Mouse (Mus musculus) 3T3-L1 (cell line): ENCODE data around the gene Gli2.

Experiments used
- DNase-seq: peaks from one replicate; pipeline ENCODE4 v3.0.0-alpha.2; 2015; ENCODE audit warnings: low read depth, low spot score

The Gli2 gene

GRCm38 (mm10) chr1:118941336-118941735 is 112.1 kb downstream of the Gli2 start:
- peak; percentile 59 for DNase-seq

- peak; percentile 30 for DNase-seq
Measured at GRCm38 (mm10) chr1:118940269-118940840, 113.1 kb downstream of the Gli2 start.

GRCm38 (mm10) chr1:118938206-118938605 is 115.2 kb downstream of the Gli2 start:
- DNase-seq: peak; percentile 47

GRCm38 (mm10) chr1:118936108-118936507 is 117.3 kb downstream of the Gli2 start:
- no peak for DNase-seq

DNA sequence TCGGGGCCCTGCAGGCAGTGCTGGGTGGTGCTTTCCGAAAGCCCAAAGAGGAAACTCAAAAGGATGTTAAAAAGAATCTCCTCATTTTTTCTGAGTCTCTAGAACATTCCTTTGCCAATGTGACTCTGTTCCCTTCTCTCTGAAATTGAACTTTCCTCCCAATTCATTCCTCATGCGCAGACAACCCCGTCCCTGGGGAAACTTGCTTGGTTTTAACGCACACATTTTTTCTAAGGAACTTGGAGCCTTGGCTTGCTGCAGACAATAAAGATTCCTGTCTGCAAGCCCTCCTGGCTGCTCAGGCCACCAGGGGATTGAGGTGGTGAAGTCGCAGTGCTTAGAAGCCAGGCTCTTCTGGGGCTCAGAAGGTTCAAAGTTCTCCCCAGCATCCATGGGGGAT is 117.9 kb downstream of the Gli2 start:
- peak; percentile 78 for DNase-seq

- DNase-seq: no peak
Measured at GRCm38 (mm10) chr1:118932167-118932566, 121.3 kb downstream of the Gli2 start.

GRCm38 (mm10) chr1:118927543-118928354 is 125.7 kb downstream of the Gli2 start:
- no peak for DNase-seq

DNA sequence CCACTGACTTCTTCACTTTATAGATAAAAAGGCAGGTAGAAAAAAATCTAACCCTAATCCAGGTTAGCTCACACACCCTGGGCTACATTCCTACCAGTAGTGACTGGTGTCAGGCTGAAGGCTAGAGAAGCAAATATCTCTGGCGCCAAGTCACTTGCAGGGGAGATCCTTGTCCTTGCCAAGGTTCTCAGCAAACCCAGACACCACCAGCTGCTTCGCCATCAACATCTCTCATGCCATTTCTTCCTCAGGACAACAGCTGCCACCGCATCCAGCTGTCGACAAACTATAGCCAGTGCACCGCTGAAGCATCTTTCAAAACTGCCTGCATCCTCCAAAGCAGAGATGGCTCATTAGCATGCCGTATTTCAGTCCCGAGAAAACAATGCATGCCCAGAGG is 126.9 kb downstream of the Gli2 start:
- no peak for DNase-seq

- DNase-seq: no peak
Measured at GRCm38 (mm10) chr1:118922189-118922588, 131.2 kb downstream of the Gli2 start.

DNA sequence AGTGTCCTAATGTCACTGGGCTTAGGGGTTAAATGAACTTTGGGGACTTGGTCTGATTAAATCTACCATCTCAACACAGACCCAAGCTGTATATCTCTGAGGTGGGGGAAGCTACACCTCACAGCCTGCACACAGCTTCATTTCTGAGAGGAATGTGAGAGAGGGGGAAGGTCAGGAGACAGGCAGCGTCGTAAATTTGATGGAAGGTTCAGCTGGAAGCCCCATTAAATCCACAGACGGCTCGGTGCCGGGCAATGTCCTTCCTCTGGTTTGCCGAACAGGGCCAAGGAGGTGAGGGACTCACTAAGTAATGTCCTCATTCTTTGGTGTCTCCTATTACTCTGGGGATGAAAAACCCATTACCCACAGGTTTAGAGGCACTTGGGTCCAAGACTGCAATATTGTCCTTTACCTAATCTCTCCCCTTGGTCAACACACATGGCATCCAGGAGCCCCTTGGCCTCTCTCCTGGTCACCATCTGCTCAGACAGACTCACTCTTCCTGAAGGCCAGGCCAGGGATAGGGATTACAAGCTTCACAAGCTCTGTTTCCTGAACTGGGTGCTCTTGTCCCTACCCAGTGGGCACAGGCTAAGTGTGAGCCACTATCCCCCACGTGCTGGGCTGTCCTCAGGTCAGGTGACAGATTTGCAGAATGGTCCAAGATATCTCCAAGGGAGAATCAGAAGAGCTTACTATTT is 135.7 kb downstream of the Gli2 start:
- DNase-seq: no peak

- DNase-seq: peak; percentile 47
Measured at GRCm38 (mm10) chr1:118916477-118917075, 136.8 kb downstream of the Gli2 start.

GRCm38 (mm10) chr1:118913414-118914385 is 139.7 kb downstream of the Gli2 start:
- DNase-seq: no peak

DNA sequence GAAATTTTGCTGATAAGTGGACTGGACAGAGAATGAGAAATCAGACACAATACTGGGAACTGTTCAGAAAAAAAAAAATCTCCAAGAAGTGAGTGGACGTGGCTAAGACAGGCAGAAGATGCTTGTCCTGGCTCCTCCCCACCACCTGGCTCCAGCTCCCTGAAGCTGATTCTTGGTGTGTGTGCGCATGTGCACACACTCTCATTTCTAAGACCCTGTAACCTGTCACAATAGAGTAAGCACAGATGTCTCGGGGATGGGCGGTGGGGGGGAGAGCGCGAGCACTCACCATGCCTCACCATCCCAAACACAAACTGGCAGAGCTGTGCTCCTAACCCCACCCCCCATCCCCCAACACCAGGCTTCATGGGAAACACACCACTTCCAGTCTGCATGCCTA is 140.5 kb downstream of the Gli2 start:
- no peak for DNase-seq

DNA sequence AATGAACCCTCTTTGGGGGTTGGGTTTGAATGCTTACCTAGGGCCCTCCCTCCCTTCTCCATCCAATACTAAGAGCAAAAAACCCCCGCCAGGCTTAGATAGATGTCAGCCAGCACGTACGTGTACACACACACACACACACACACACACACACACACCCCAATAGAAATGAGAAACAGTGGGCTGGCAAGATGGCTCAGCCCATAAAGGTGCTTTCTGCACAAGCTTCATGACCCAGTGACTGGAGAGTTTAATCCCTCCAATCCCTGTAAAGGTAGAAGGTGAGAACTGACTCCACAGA is 142.0 kb downstream of the Gli2 start:
- no peak for DNase-seq

- no peak for DNase-seq
Measured at GRCm38 (mm10) chr1:118910693-118911426, 142.6 kb downstream of the Gli2 start.

DNA sequence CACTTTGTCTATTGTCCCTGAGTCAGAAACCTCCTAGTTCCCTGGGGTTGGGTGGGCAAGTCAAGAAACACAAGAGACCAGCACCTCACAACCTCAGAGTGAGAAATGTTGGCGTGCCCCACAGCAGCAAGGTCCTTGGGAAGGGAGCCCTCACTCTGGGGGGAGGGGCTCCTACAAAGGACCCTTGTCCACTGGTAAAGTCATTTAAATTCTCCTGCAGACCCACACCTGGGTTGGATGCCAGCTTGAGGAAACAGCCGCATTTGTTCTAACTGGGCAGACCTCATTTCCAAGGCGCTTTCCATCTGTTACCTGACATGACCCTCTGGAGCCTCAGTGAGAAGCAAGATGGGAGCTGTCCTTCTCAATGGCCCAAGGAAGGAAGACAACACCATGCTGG is 144.4 kb downstream of the Gli2 start:
- DNase-seq: no peak

DNA sequence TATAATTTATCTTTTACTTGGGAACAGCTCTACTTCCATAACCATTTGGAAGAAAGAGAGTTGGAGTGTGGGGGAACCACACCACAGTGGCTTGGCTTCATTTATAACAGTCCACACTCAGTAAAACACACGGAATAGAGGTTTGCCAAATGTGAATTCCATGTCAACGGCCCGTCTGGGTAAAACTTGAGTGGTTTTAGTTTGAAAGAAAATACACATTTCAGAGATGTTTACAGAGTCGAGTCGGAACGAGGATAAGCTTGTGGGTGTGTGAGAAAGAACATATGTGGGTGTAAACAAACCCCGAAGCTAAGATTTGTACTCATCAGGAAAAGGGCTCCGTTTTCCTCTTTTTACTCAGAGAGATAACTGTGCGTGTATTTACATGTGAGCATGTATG is 145.8 kb downstream of the Gli2 start:
- DNase-seq: no peak

DNA sequence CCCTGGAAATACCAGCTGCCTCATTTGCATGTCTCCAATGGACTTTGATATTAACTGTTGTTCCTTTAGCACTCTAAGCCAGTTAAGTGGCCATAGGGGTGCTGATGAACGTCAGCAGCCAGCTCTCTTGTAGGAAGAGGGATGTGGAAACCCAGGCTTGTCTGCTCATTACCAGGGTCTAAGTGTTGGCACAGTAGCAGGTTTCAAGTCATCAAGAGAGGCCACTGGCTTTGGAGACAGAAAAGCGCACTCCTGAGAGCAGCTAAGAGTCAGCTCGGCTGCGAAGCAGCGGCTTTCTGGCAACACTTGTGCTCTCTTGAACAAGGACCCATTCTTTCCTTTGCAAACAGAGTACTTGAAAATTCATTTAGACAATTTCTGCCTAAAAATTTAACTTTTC is 148.1 kb downstream of the Gli2 start:
- no peak for DNase-seq

GRCm38 (mm10) chr1:118904909-118905308 is 148.5 kb downstream of the Gli2 start:
- no peak for DNase-seq

DNA sequence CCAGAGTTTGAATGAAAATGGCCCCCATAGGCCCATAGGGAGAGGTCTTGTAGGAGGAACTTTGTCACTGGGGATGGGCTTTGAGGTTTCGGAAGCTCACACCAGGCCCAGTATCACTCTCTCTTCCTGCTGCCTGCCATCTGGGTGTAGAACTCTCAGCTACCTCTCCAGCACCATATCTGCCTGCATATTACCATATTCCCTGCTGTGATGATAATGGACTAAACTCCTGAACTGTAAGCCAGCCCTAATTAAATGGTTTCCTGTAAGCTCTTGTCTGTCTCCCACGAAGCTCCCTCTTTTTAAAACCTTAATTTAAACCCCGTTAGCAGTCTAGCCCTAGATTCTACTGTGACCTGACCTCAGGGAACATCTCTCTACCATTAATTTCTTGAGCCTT is 149.0 kb downstream of the Gli2 start:
- DNase-seq: no peak

GRCm38 (mm10) chr1:118903742-118904141 is 149.7 kb downstream of the Gli2 start:
- no peak for DNase-seq
